Mouse (Mus musculus): ENCODE measurements at regions not wholly inside any gene's neighbourhood (a gene's known extent, or its start where the extent isn't known, plus 50 kb on each side); places are given as distances from the start of the nearest gene placed in this dataset.

DNA sequence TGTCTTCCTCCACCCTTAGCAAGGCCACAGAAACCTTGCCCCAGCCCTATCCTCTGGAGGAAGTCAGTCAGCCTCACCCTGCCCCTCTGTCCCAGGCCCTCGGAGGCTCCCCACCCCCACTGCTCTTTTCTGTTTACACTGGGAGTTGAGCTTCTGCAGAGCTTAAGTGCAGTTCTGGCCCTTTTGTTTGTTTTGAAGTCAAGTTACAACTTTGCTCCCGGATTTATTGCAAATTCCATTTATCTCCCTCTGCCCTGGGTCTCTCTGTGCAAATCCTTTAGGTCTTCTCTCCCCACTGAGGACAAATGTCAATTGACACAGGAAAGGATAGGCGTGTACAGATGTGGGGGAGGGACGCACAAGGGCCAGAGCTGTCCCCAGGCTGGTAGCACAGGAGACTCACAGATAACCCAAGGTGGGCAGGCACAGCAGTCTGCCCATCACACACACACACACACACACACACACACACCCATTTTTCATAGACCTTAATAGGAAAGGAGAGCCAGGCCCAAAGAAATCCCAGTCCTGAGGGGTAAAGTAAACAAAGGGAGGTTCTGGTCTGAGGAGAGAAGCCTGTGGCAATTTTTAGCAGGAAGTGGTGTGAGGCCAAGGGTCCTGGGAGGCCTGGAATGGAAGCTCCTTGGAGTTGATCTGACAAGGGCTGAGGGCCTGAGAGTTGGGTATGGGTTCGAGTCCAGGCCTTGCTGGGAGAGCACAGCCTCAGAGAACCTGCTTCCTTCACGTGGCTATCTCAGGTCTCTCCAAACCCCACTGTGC, 167.9 kb downstream of the Zfp36l1 start:
- peaks cover 51% of the 10 kb centered on the region for H3K4me1 ChIP-seq
- no peak overlapping the region for H3K9ac ChIP-seq
- no peaks in the 10 kb centered on the region for H3K36me3 ChIP-seq
- peak; percentile 73 for ATAC-seq (ENCODE audit: insufficient number of reproducible peaks, insufficient read depth, low FRiP score, low TSS enrichment)
- WGBS = 15% methylated on average over 6 of the region's 6 CpGs
- no peak overlapping the region for H3K4me3 ChIP-seq
- peak overlapping the region; percentile 88 for H3K27ac ChIP-seq
- no peak overlapping the region for H3K4me2 ChIP-seq (replicated peaks)
- no peaks in the 10 kb centered on the region for H3K27me3 ChIP-seq
- H3K9me3 ChIP-seq = no peaks in the 10 kb centered on the region

DNA sequence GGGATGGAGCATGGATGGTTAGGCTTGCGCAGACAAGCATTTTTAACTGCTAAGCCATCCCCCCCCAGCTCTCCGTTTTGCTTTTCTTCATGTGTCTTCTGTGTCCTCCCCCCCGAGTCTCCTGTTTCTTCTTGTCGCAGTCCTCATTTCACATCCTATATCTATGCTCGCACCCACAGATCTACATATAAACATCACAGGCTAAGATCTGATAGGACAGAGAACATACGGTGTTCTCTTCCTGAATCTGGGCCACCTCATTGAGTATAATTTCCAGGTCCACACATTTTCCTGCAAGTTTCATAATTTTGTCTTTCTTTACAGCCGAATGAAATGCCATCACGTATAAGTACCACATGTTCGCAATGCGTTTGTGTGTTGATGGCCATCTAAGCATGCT, 168.7 kb downstream of the Zfp36l1 start:
- WGBS = 74% methylated on average over 10 of the region's 10 CpGs
- H3K4me1 ChIP-seq = peaks cover 44% of the 10 kb centered on the region
- no peak overlapping the region for H3K4me2 ChIP-seq (replicated peaks)
- no peaks in the 10 kb centered on the region for H3K27me3 ChIP-seq
- H3K9ac ChIP-seq = no peak overlapping the region
- H3K9me3 ChIP-seq = no peaks in the 10 kb centered on the region
- no peak for ATAC-seq (ENCODE audit: insufficient number of reproducible peaks, insufficient read depth, low FRiP score, low TSS enrichment)
- no peak overlapping the region for H3K4me3 ChIP-seq
- H3K27ac ChIP-seq = peak overlapping the region; percentile 88
- H3K36me3 ChIP-seq = no peaks in the 10 kb centered on the region

DNA sequence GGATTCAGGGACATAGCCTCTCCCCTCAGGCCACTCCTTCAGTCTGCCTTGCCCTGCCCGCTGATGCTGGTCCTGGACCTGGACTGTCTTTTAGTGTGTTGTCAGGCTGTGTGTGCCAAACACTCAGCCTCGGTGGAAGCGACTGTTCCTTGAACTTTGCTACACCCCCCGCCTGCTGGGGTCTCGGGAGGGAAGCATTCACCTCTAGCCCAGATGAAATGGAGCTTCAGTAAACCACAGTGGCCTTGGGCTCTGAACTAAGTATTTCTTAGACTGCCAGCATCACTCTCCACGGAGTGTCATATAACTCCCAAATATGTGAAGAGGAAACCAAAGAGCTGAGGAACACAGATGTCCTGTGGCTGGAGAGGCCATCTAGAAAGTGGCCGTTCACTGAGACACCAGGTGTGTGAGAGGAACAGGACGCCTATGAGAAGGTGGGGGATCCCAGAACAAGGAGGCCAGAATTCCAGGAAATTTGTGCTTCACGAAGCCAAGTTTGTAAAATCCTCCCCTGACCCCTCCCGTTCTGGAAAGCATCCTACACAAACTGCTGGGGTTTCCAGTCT, 170.2 kb downstream of the Zfp36l1 start:
- H3K9me3 ChIP-seq = no peaks in the 10 kb centered on the region
- no peaks in the 10 kb centered on the region for H3K27me3 ChIP-seq
- H3K4me2 ChIP-seq (replicated peaks) = no peak overlapping the region
- peak; percentile 32; the same call in 1 of the 2 replicates for ATAC-seq (ENCODE audit: insufficient number of reproducible peaks, insufficient read depth, low FRiP score, low TSS enrichment)
- no peak overlapping the region for H3K9ac ChIP-seq
- no peaks in the 10 kb centered on the region for H3K36me3 ChIP-seq
- H3K4me3 ChIP-seq = no peak overlapping the region
- peak overlapping the region; percentile 73 for H3K27ac ChIP-seq
- peaks cover 37% of the 10 kb centered on the region for H3K4me1 ChIP-seq
- 24% methylated on average over 10 of the region's 10 CpGs for WGBS

DNA sequence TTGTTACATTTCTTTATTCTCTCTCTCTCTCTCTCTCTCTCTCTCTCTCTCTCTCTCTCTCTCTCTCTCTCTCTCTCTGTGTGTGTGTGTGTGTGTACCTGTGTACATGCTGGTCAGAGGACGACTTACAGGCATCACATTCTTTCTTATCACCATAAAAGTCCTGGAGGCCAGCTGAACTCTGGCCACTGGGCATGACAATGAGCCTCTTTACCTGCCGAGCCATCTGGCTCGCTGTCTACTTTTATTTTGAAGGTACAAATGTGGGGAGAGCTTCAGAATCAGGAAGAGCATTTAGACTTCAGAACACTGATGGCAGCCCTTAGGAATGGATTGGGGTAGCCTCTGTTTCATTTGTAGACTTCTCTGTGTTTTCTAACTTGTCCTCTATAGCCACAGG, 171.0 kb downstream of the Zfp36l1 start:
- Histone ChIP-seq H3K4me2 (replicated peaks) (no peak overlapping the region), H3K27ac (no peak overlapping the region), H3K36me3 (no peaks in the 10 kb centered on the region), H3K4me3 (no peak overlapping the region), H3K27me3 (no peaks in the 10 kb centered on the region), H3K9me3 (no peaks in the 10 kb centered on the region), H3K4me1 (peaks cover 37% of the 10 kb centered on the region), H3K9ac (no peak overlapping the region)
- no peak for ATAC-seq (ENCODE audit: insufficient number of reproducible peaks, insufficient read depth, low FRiP score, low TSS enrichment)
- WGBS = 24% methylated on average over 3 of the region's 3 CpGs

DNA sequence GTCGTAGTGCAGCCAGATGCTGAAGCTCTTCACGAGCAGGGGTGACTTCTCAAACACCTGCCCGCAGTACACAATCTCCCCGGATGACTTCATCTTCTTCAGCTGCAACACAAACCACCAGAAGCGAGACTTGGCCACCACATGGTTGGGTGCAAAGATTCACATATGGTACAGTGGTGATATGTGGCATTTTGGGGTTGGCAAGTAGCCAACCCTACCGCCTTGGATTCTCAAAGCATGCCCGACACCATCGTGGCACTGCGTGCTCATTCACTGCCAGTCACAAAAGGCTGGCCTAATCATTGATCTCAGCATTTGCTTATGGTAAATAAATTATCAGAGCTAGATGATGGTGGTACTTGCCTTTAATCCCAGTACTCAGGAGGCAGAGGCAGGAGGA, 173.4 kb downstream of the Zfp36l1 start:
- H3K9ac ChIP-seq = no peak overlapping the region
- no peak for ATAC-seq (ENCODE audit: insufficient number of reproducible peaks, insufficient read depth, low FRiP score, low TSS enrichment)
- WGBS = 91% methylated on average over 9 of the region's 9 CpGs
- H3K27me3 ChIP-seq = no peaks in the 10 kb centered on the region
- H3K9me3 ChIP-seq = no peaks in the 10 kb centered on the region
- H3K36me3 ChIP-seq = no peaks in the 10 kb centered on the region
- H3K4me2 ChIP-seq (replicated peaks) = no peak overlapping the region
- H3K4me1 ChIP-seq = peaks cover 24% of the 10 kb centered on the region
- H3K4me3 ChIP-seq = no peak overlapping the region
- no peak overlapping the region for H3K27ac ChIP-seq

DNA sequence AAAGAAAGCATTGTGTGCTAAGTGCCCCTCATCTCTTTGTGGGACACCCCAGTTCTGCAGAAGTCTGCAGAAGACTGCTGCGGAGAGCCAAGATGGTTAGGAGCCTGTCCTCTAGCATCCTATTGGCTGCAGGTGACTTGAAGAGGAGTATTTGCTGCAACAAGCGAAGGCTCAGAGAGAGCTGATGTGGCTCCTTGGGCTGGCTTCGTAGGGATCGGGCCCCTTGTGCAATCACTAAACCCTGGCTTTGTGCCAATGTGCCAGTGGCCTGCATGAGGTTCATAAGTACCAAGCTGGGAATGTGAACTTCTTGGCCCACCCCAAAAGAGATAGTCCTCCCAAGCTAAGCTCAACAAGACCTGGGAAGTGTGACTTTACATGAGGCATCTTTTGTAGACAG, 174.9 kb downstream of the Zfp36l1 start:
- Histone ChIP-seq H3K9me3 (no peaks in the 10 kb centered on the region), H3K4me1 (peaks cover 11% of the 10 kb centered on the region), H3K36me3 (no peaks in the 10 kb centered on the region), H3K9ac (no peak overlapping the region), H3K27ac (no peak overlapping the region), H3K27me3 (no peaks in the 10 kb centered on the region), H3K4me3 (no peak overlapping the region), H3K4me2 (replicated peaks) (no peak overlapping the region)
- WGBS = 92% methylated on average over 4 of the region's 4 CpGs
- no peak for ATAC-seq (ENCODE audit: insufficient number of reproducible peaks, insufficient read depth, low FRiP score, low TSS enrichment)

DNA sequence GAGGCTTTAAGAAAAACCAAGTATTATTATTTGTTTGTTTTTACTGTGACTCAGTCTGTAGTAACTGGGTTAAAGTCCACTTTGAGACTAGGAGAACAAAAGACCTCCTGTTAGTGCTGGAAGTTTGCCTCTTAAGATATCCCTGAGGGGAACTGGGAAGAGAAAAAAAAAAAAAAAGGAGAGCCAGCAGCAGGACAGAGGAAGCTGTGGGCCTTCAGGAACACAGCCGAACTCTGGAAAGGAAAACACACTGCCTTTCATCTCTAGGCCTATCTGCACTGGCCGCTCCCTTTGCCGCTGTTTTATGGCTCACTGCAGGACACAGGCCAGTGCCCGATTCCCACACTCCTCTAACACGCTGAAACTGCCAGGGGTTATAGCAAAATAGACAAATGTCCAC, 176.1 kb downstream of the Zfp36l1 start:
- H3K9ac ChIP-seq = no peak overlapping the region
- no peaks in the 10 kb centered on the region for H3K27me3 ChIP-seq
- H3K36me3 ChIP-seq = no peaks in the 10 kb centered on the region
- peaks cover 2% of the 10 kb centered on the region for H3K4me1 ChIP-seq
- no peak overlapping the region for H3K4me2 ChIP-seq (replicated peaks)
- peak overlapping the region; percentile 63 for H3K27ac ChIP-seq
- no peak for ATAC-seq (ENCODE audit: insufficient number of reproducible peaks, insufficient read depth, low FRiP score, low TSS enrichment)
- WGBS = 21% methylated on average over 5 of the region's 5 CpGs
- no peaks in the 10 kb centered on the region for H3K9me3 ChIP-seq
- no peak overlapping the region for H3K4me3 ChIP-seq

DNA sequence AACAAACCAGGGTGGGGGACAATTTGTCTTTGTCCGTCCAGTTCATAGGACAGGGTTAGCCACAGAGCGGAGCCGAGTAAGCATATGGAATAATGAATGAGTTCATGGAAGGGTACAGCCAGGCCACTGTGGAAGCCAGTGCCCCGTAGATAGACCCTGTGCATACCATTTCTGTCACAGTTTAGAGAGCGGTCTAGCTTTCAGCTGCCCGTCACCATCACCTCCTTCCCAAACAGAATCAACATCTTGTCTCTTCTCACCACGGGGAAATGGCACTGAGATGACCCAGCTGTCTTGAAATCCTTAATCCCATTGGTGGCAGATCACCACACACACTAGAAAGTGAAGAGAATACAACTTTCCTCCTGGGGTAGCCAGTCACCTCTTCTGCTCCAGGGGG, 178.7 kb downstream of the Zfp36l1 start:
- no peak for ATAC-seq (ENCODE audit: insufficient number of reproducible peaks, insufficient read depth, low FRiP score, low TSS enrichment)
- H3K4me2 ChIP-seq (replicated peaks) = no peak overlapping the region
- 65% methylated on average over 7 of the region's 7 CpGs for WGBS
- no peaks in the 10 kb centered on the region for H3K27me3 ChIP-seq
- H3K4me3 ChIP-seq = no peak overlapping the region
- peaks cover 22% of the 10 kb centered on the region for H3K4me1 ChIP-seq
- no peak overlapping the region for H3K9ac ChIP-seq
- H3K36me3 ChIP-seq = no peaks in the 10 kb centered on the region
- no peak overlapping the region for H3K27ac ChIP-seq
- no peaks in the 10 kb centered on the region for H3K9me3 ChIP-seq

DNA sequence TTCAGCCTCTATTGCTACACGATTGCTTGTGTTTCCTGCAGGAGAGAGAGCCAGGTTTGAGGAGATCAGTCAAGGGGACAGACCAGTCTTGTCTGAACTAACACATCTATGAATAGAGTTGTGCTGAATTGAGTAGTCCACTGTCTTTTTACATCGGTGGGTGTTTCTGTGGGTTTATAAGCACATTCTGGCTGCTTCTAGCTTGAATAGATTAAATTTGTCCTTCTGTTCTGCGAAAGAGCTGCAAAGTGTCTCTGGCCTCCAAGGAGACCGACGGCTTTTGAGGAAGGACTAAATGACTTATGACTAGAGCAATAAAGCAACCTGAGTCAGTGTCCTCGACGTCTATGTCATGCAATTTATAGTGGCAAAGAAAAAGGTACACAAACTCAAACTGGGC, 179.9 kb downstream of the Zfp36l1 start:
- H3K27ac ChIP-seq = no peak overlapping the region
- H3K9ac ChIP-seq = no peak overlapping the region
- no peak for ATAC-seq (ENCODE audit: insufficient number of reproducible peaks, insufficient read depth, low FRiP score, low TSS enrichment)
- 90% methylated on average over 7 of the region's 7 CpGs for WGBS
- peaks cover 33% of the 10 kb centered on the region for H3K4me1 ChIP-seq
- no peaks in the 10 kb centered on the region for H3K36me3 ChIP-seq
- H3K4me3 ChIP-seq = no peak overlapping the region
- no peaks in the 10 kb centered on the region for H3K27me3 ChIP-seq
- no peaks in the 10 kb centered on the region for H3K9me3 ChIP-seq
- no peak overlapping the region for H3K4me2 ChIP-seq (replicated peaks)

DNA sequence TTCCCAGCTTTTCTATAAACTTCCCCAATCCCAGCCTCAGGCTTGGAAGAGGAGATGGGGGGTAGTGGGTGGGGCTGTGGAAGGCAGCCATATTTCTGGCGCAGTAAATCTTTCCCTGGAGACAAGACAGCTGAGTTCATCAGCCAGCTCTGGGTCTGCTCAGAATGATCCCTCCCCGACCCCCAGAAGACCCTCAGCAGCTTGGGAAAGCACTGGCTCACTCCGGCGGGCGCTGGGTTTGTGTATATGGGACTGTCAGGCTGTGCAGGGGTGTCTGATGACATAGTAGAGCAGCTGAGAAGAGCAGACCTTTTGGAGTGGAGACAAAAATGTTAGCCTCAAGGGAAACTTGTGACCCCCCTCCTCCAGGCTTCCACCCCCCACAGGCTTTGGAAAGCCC, 181.4 kb downstream of the Zfp36l1 start:
- peak overlapping the region; percentile 58; the same call in 1 of the 2 replicates for H3K27ac ChIP-seq
- 54% methylated on average over 5 of the region's 5 CpGs for WGBS

DNA sequence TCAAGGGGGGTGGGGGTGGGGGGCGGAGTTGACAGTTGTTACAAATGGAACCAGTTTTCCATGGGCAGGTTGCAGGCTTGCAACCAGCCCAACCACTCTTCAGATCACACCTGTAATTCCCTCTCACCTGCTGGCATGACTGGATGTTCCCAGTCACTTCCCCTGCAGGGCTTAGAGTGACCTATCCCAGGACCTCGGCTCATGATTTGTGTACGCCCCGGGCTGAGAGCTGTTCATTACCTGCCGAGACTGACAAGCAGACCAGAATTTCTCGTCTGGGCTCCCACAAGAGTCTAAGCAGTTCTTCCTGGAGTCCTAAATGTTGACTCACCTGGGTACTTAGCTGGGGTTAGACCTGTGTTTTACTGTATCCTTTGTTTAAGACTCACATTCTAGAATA, 183.0 kb downstream of the Zfp36l1 start:
- no peaks in the 10 kb centered on the region for H3K36me3 ChIP-seq
- H3K9ac ChIP-seq = no peak overlapping the region
- no peak overlapping the region for H3K4me3 ChIP-seq
- H3K27ac ChIP-seq = peak overlapping the region; percentile 94
- no peak for ATAC-seq (ENCODE audit: insufficient number of reproducible peaks, insufficient read depth, low FRiP score, low TSS enrichment)
- peaks cover 63% of the 10 kb centered on the region for H3K4me1 ChIP-seq
- WGBS = 55% methylated on average over 6 of the region's 6 CpGs
- no peaks in the 10 kb centered on the region for H3K9me3 ChIP-seq
- no peaks in the 10 kb centered on the region for H3K27me3 ChIP-seq
- H3K4me2 ChIP-seq (replicated peaks) = no peak overlapping the region

More for the DNA sequence above, 181.4 kb downstream of the Zfp36l1 start:
- Histone ChIP-seq H3K4me2 (replicated peaks) (no peak overlapping the region), H3K9ac (no peak overlapping the region), H3K9me3 (no peaks in the 10 kb centered on the region), H3K4me1 (peaks cover 47% of the 10 kb centered on the region), H3K36me3 (no peaks in the 10 kb centered on the region), H3K27me3 (no peaks in the 10 kb centered on the region), H3K4me3 (no peak overlapping the region)
- ATAC-seq (ENCODE audit: insufficient number of reproducible peaks, insufficient read depth, low FRiP score, low TSS enrichment) = peak; percentile 31; the same call in 1 of the 2 replicates

DNA sequence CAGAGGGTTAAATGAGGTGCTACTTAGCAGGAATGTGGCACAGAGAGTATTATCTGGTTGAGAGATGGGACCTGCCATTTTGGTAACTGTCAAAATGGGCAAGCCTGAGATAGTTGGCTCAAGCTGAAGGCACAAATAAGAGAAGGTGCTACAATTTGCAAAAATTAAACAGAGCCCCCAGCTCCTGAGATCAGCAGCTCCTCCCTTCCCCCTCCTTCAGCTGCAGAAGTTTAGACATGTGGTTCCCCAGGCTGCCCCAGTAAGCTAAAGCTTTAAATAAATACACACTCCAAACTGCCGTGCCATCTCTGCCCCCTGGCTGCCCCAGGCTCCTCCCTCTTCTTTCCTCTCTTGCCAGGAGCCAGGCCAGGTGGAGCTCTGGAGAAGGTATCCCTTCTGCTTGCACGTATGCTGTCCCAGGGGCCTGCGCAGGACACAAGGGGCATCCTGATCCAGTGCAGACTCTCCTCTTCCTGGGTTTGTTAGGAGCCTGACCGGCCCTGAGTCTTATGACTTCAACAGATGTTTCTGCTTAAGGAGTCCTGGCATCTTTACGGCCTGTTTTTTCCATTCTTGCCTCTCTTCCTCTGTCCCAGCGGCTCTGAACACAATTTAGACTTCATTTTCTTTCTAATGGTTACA, 184.0 kb downstream of the Zfp36l1 start:
- no peak overlapping the region for H3K4me3 ChIP-seq
- peak overlapping the region; percentile 94 for H3K27ac ChIP-seq
- H3K27me3 ChIP-seq = no peaks in the 10 kb centered on the region
- peaks cover 72% of the 10 kb centered on the region for H3K4me1 ChIP-seq
- no peak overlapping the region for H3K9ac ChIP-seq
- WGBS = 13% methylated on average over 6 of the region's 6 CpGs
- peak; percentile 30; the same call in 1 of the 2 replicates for ATAC-seq (ENCODE audit: insufficient number of reproducible peaks, insufficient read depth, low FRiP score, low TSS enrichment)
- peak overlapping the region; percentile 5; the same call in 1 of the 2 replicates for H3K4me2 ChIP-seq (replicated peaks)
- no peaks in the 10 kb centered on the region for H3K36me3 ChIP-seq
- no peaks in the 10 kb centered on the region for H3K9me3 ChIP-seq

Data from embryonic facial prominence, embryonic 12.5 days (tissue).